ENCODE assay signal across 32 mouse cellular contexts in genomic region chr1:181856329-181856728, GRCm38 (mm10).
"Had no signal": no experiment of that assay in that cellular context is flagged by ENCODE, and none has a peak within 500 bp of the region (broad histone marks: within the 10 kb centered on the region; RNA-seq: fewer than 3 reads in every experiment).

No protein-coding gene starts in this region.

- H3K9ac ChIP-seq: limb, embryonic 12.5 days; limb, embryonic 13.5 days; limb, embryonic 15.5 days; liver, embryonic 12.5 days; liver, embryonic 13.5 days; liver, embryonic 14.5 days; liver, embryonic 15.5 days; liver, postnatal 0 days; lung, embryonic 14.5 days; lung, embryonic 15.5 days; midbrain, embryonic 12.5 days; midbrain, embryonic 13.5 days; midbrain, embryonic 15.5 days; neural tube, embryonic 12.5 days had no signal

- H3K4me3 ChIP-seq: limb, embryonic 10.5 days; limb, embryonic 12.5 days; limb, embryonic 13.5 days; limb, embryonic 15.5 days; liver, embryonic 12.5 days; liver, embryonic 13.5 days; liver, embryonic 15.5 days; lung, embryonic 15.5 days; megakaryocyte, embryonic 14.5 days; midbrain, embryonic 10.5 days; midbrain, embryonic 12.5 days; midbrain, embryonic 13.5 days; midbrain, embryonic 15.5 days; myocyte; neural tube, embryonic 12.5 days had no signal

- H3K36me3 ChIP-seq: limb, embryonic 10.5 days; limb, embryonic 12.5 days; limb, embryonic 13.5 days; limb, embryonic 15.5 days; liver, embryonic 12.5 days; liver, embryonic 13.5 days; liver, embryonic 15.5 days; lung, embryonic 15.5 days; midbrain, embryonic 10.5 days; midbrain, embryonic 12.5 days; midbrain, embryonic 13.5 days; midbrain, embryonic 15.5 days; neural tube, embryonic 12.5 days had no signal

- DNase-seq: left cerebral cortex, postnatal 4 days; liver; liver, embryonic 13.5 days; liver, postnatal 0 days; lung, adult 18-20 months; lung, adult 2 months; lung, embryonic 14.5 days; lung, postnatal 10 days; lung, postnatal 14 days; lung, postnatal 36 days; lung, postnatal 4 days; midbrain, embryonic 14.5 days had no signal

- H3K4me2 ChIP-seq: limb, embryonic 12.5 days; limb, embryonic 13.5 days; limb, embryonic 15.5 days; liver, embryonic 11.5 days; liver, embryonic 12.5 days; liver, embryonic 13.5 days; liver, embryonic 15.5 days; lung, embryonic 14.5 days; lung, embryonic 15.5 days; midbrain, embryonic 11.5 days; midbrain, embryonic 12.5 days; midbrain, embryonic 13.5 days; midbrain, embryonic 15.5 days; neural tube, embryonic 12.5 days had no signal

- H3K27me3 ChIP-seq: limb, embryonic 15.5 days; lung, embryonic 15.5 days; megakaryocyte, embryonic 14.5 days; midbrain, embryonic 15.5 days; neural tube, embryonic 12.5 days had no signal

- ATAC-seq: liver, embryonic 12.5 days; liver, postnatal 0 days; lung, postnatal 0 days; midbrain, embryonic 13.5 days; midbrain, embryonic 15.5 days; midbrain, embryonic 16.5 days had no signal

- H3K4me1 ChIP-seq: midbrain, embryonic 15.5 days had no signal

- H3K27ac ChIP-seq: limb, embryonic 10.5 days; limb, embryonic 12.5 days; limb, embryonic 13.5 days; limb, embryonic 15.5 days; liver, embryonic 12.5 days; liver, embryonic 13.5 days; liver, embryonic 14.5 days; liver, embryonic 15.5 days; lung, embryonic 15.5 days; macrophage; midbrain, embryonic 10.5 days; midbrain, embryonic 12.5 days; midbrain, embryonic 13.5 days; midbrain, embryonic 15.5 days; neural tube, embryonic 12.5 days had no signal

- H3K9me3 ChIP-seq: limb, embryonic 10.5 days; limb, embryonic 12.5 days; limb, embryonic 13.5 days; limb, embryonic 15.5 days; liver, embryonic 12.5 days; liver, embryonic 13.5 days; liver, embryonic 15.5 days; lung, embryonic 15.5 days; megakaryocyte, embryonic 14.5 days; midbrain, embryonic 10.5 days; midbrain, embryonic 12.5 days; midbrain, embryonic 13.5 days; midbrain, embryonic 15.5 days; neural tube, embryonic 12.5 days had no signal
